Mouse (Mus musculus): ENCODE measurements at regions not wholly inside any gene's neighbourhood (a gene's known extent, or its start where the extent isn't known, plus 50 kb on each side); places are given as distances from the start of the nearest gene placed in this dataset.

- TF ChIP-seq GATA1 (IDR thresholded peaks at IDR 0.05; ENCODE audit: borderline replicate concordance, low read length) (no peak), FLI1 (IDR thresholded peaks at IDR 0.05; ENCODE audit: low read length) (no peak)
Observed at GRCm38 (mm10) chr6:12258273-12258672, 350.7 kb downstream of the Phf14 start.
